Mouse (Mus musculus) spleen, adult 2 months (tissue): ENCODE measurements around the gene Wdr59. TPM values are rescaled to one million over a fixed set of nuclear protein-coding genes. Genes with fewer than 3 reads are reported as not detected.

Source experiments
- DNase-seq, 2 experiments: peaks; one replicate each; pipeline versions ENCODE4 v3.0.0 to v3.0.0-alpha.2; 2012 to 2021; ENCODE audit warnings: low spot score in 2 of 2, low read depth in 1 of 2
- H3K27ac ChIP-seq: fragments of 200-500 bp; 2 replicates; pipeline ENCODE4 v1.5.1; 2012; ENCODE audit warnings: low read length, inconsistent platforms; ENCODE audit not compliant: insufficient read depth
- H3K27me3 ChIP-seq: fragments of 200-500 bp; 2 replicates; pipeline ENCODE4 v1.6.1; 2012; ENCODE audit warnings: mild to moderate bottlenecking, moderate library complexity, low read length, inconsistent platforms; ENCODE audit not compliant: control insufficient read depth, insufficient read depth
- H3K36me3 ChIP-seq: fragments of 200-500 bp; 2 replicates; pipeline ENCODE4 v1.6.1; 2012; ENCODE audit warnings: mild to moderate bottlenecking, low read length, inconsistent platforms; ENCODE audit not compliant: control insufficient read depth, insufficient read depth
- H3K4me1 ChIP-seq: fragments of 200-500 bp; 2 replicates; pipeline ENCODE4 v1.6.1; 2011; ENCODE audit warnings: inconsistent platforms; ENCODE audit not compliant: control insufficient read depth, insufficient read depth, insufficient read length
- H3K4me3 ChIP-seq: fragments of 200-500 bp; 2 replicates; pipeline ENCODE4 v1.5.1; 2011; ENCODE audit warnings: mild to moderate bottlenecking, inconsistent platforms; ENCODE audit not compliant: insufficient read depth, insufficient read length; ENCODE audit errors: extremely low read depth
- CTCF ChIP-seq: fragments of 200-500 bp; IDR thresholded peaks from 2 replicates; pipeline ENCODE4 v1.5.1; 2011; ENCODE audit warnings: mild to moderate bottlenecking, inconsistent platforms; ENCODE audit not compliant: insufficient read depth, insufficient read length, insufficient replicate concordance; ENCODE audit errors: extremely low read depth
- POLR2A ChIP-seq: fragments of 200-500 bp; IDR thresholded peaks from 2 replicates; pipeline ENCODE4 v1.6.1; 2011; ENCODE audit warnings: low read depth, low read length, inconsistent platforms
- WGBS: fragments of 180-500 bp; shearing (Covaris S2); methylation state at CpG from one replicate; pipeline ENCODE4 v1.1.7; 2018; 5-methylcytosine and 5-hydroxymethylcytosine counted together
- polyA plus RNA-seq: library from polyadenylated mRNA; depleted of rRNA; stranded (reverse); fragments of >200 nt; gene quantifications from 2 replicates; pipeline ENCODE4 v1.2.3, GENCODE M21; 2012

Gene Wdr59
- polyA plus RNA-seq, 1 experiment: 4.6 TPM

DNA sequence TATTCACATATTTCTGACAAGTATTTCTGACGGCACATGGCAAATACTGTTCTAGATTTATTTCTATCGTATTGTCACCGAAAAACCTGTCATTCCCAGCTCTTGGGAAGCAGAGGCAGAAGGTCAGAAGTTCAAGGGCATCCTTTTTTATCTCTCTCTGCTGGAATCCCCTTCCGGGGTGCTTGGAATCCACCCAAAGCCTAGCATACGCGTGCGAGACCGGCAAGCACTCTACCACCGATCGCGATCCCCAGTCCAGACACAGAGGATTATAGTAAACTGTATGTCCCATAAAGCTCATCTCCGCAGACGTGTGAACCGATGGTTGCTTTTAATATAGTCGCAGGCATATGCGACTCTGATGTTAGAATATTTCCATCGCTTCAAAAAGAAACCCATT lies 9.7 kb upstream of the Wdr59 start:
- Histone ChIP-seq H3K4me3 (no peak overlapping the region), H3K36me3 (no peaks in the 10 kb centered on the region), H3K27ac (no peak overlapping the region), H3K4me1 (peaks cover 3% of the 10 kb centered on the region; the same call in 1 of the 2 replicates), H3K27me3 (no peaks in the 10 kb centered on the region)
- TF ChIP-seq CTCF (no peak), POLR2A (no peak)
- no peak for DNase-seq
- 97% methylated on average over 17 of the region's 17 CpGs for WGBS

GRCm38 (mm10) chr8:111531191-111531590 lies 9.3 kb upstream of the Wdr59 start:
- Histone ChIP-seq H3K27ac (no peak overlapping the region), H3K27me3 (no peaks in the 10 kb centered on the region), H3K4me3 (no peak overlapping the region), H3K4me1 (peaks cover 3% of the 10 kb centered on the region; the same call in 1 of the 2 replicates), H3K36me3 (no peaks in the 10 kb centered on the region)
- TF ChIP-seq CTCF: no peak
- TF ChIP-seq POLR2A: no peak
- no peak for DNase-seq
- WGBS: 87% methylated on average over 12 of the region's 12 CpGs

DNA sequence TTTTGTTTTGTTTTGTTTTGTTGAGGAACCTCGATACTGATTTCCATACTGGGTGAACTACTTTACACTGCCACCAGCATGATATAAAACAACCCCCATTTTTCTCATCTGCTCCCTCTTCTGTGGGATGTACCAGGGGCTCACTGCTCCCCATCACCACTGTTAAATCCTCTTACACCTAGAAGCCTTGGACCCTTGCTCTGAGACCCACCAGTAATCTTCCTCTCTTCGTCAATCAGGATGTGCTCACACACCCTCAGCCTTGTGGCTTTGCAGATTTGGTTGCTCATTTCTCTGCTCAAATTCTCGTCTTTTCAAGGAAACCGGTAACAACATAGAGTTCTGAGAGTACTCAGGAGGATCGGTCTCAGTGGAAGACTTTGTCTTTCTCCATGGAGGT lies 6.2 kb upstream of the Wdr59 start:
- no peak for DNase-seq
- no peaks in the 10 kb centered on the region for H3K36me3 ChIP-seq
- 72% methylated on average over 5 of the region's 5 CpGs for WGBS
- no peak overlapping the region for H3K4me3 ChIP-seq
- no peak for TF ChIP-seq CTCF
- no peak for TF ChIP-seq POLR2A
- H3K27me3 ChIP-seq: no peaks in the 10 kb centered on the region
- peaks cover 3% of the 10 kb centered on the region; the same call in 1 of the 2 replicates for H3K4me1 ChIP-seq
- no peak overlapping the region for H3K27ac ChIP-seq

DNA sequence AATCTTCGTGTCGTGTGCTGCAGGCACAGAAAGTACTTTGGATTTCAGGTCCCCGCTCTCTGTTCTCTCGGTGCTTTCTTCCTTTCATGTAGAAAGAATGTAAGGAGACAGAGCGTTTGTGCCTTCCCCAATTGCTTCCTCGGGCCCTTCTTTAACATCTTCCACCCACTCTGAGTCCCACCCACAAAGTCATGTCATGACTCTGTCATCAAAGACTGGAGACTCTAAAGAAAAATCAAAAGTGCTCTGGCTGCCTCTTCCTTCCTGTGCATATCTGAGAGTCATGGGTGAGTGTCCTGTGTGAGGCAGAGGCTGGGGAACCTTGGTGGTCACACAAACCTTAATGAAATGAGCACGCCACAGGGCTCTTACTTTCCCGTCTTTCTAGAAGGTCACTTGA lies 5.3 kb upstream of the Wdr59 start:
- no peaks in the 10 kb centered on the region for H3K36me3 ChIP-seq
- no peaks in the 10 kb centered on the region for H3K27me3 ChIP-seq
- H3K4me3 ChIP-seq: no peak overlapping the region
- H3K4me1 ChIP-seq: peaks cover 3% of the 10 kb centered on the region; the same call in 1 of the 2 replicates
- WGBS: 35% methylated on average over 8 of the region's 8 CpGs
- DNase-seq: no peak
- no peak for TF ChIP-seq CTCF
- H3K27ac ChIP-seq: peak overlapping the region; percentile 55

- Histone ChIP-seq H3K4me1 (peaks cover 3% of the 10 kb centered on the region; the same call in 1 of the 2 replicates), H3K27ac (peak overlapping the region; percentile 55), H3K27me3 (no peaks in the 10 kb centered on the region), H3K36me3 (no peaks in the 10 kb centered on the region), H3K4me3 (no peak overlapping the region)
- TF ChIP-seq CTCF: no peak
- WGBS: 25% methylated on average over 6 of the region's 6 CpGs
- DNase-seq: no peak
These were observed 4.6 kb upstream of the Wdr59 start for GRCm38 (mm10) chr8:111526403-111527024.

GRCm38 (mm10) chr8:111517466-111517865 lies 4.4 kb downstream of the Wdr59 start:
- Histone ChIP-seq H3K4me1 (no peaks in the 10 kb centered on the region; the same call in 1 of the 2 replicates), H3K4me3 (no peak overlapping the region), H3K36me3 (no peaks in the 10 kb centered on the region), H3K27ac (no peak overlapping the region), H3K27me3 (no peaks in the 10 kb centered on the region)
- WGBS: 58% methylated on average over 2 of the region's 2 CpGs
- TF ChIP-seq POLR2A (no peak), CTCF (no peak)
- DNase-seq: no peak

DNA sequence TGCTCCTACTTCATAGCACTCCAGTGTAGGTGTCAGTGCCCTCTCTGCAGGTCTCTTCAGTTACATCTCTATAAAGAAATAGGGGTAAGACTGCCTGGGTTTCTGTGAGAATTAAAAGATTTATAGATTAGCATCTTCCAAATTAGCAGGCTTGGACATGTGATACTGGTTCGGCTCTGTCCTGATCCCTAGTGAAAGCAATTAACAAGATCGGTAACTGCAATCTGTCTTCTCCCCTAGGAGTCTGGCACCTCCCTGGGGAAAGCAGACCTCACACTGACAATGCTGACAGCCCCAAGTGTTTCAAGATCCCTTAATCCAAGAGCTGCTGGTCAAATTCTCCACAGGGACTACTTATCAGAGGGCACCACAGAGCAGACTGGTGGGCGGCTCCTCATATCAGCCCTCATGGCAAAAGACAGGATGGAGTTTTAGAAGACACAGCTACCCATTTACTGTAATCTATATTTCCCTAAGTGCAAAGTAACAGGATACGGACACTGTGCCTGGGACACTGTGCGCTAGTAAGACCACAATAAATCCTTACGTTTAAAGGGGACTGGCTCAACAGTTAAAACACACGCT lies 5.3 kb downstream of the Wdr59 start:
- Histone ChIP-seq H3K27ac (no peak overlapping the region), H3K4me3 (no peak overlapping the region), H3K4me1 (no peaks in the 10 kb centered on the region; the same call in 1 of the 2 replicates), H3K27me3 (no peaks in the 10 kb centered on the region), H3K36me3 (no peaks in the 10 kb centered on the region)
- TF ChIP-seq POLR2A (no peak), CTCF (no peak)
- WGBS: 86% methylated on average over 7 of the region's 7 CpGs
- DNase-seq: no peak
